Mouse (Mus musculus): ENCODE measurements around the gene Marveld1.

Gene Marveld1

DNA sequence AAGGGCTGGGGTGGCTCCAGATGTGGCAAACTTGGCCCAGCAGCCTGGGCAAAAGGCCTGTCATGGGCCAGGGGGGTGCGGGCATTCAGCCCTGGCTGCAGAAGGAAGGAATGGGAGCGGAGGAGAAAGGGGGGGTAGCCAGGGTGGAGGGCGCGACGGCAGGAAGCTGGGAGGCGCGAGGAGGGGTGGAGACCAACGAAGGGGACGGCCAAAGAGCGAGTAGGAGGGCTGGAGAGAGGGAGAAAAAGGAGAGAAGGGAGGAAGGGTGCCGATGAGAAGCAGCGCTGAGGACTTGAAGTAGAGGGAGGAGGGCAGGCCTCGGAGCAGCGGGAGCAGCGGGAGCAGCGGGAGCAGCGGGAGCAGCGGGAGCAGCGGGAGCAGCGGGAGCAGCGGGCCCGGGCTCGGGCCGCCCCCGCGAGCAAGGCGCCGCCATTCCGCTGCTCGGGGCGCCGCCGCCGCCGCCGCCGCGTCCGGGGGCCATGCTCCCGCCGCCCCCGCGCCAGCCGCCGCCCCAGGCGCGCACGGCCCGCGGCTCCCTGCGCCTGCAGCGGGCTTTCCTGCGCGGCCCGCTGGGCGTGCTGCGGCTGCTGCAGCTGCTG lies at the start of gene Marveld1:
TSS of gene Marveld1 (plus strand) at position 231 of the 599 bp plus-strand sequence.
- peak; percentile 34 to 60 for DNase-seq (ENCODE audit: low spot score in 2 of 2)

- DNase-seq (ENCODE audit: low spot score in 2 of 2), result no peak
These were observed 47.8 kb upstream of the Marveld1 start for GRCm38 (mm10) chr19:42099406-42099805.

- no peak for DNase-seq (ENCODE audit: low spot score in 2 of 2)
These were observed 42.5 kb upstream of the Marveld1 start for GRCm38 (mm10) chr19:42104681-42105080.

DNA sequence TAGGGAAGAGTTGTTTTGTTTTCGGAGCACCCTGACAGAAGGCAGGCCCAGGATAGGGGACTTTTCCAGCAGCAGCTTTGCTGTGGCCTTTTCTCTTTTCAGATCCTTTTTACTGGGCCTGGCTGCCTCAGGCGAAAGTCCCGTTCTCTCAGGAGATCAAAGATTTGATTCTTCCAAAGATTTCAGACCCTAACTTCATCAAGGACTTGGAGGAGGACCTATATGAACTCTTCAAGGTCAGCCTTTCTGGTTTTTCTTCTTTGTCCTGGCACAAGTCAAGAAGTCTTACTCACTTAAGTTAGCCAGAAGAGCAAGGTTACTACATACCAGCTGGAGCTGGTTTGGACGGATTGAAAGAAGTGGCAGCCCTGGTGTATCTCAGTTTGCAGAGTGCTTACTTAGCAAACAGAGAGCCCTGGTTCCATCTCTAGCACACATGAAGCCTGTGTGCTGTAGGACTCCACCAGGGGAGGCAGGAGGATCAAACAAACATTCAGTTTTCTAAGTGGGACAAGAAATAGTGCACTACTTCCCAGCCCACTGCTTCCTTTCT lies 31.3 kb upstream of the Marveld1 start:
- DNase-seq (ENCODE audit: low spot score in 2 of 2), result no peak

- DNase-seq (ENCODE audit: low spot score in 2 of 2), result no peak
These were observed 29.1 kb upstream of the Marveld1 start for GRCm38 (mm10) chr19:42118142-42118541.

DNA sequence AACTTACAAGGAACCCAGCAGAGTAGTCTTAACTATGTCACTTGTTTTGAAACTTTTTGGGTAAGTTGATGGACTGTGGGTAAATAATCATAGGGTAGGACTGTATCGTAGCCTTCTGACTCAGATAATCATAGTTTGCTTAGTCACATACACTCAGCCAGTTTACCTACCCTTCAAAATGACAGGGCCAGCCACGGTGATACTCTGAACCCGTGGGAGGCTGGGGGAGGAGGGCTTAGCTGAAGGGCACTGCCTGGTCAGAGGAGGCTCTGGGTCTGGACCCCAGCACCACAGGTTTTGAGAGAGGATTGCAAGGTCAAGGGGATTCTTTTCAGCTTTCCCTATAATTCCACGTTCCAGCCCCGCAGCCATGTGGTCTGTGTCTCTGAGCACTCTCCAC lies 28.6 kb upstream of the Marveld1 start:
- no peak for DNase-seq (ENCODE audit: low spot score in 2 of 2)

GRCm38 (mm10) chr19:42120451-42120850 lies 26.7 kb upstream of the Marveld1 start:
- DNase-seq (ENCODE audit: low spot score in 2 of 2), result no peak

DNA sequence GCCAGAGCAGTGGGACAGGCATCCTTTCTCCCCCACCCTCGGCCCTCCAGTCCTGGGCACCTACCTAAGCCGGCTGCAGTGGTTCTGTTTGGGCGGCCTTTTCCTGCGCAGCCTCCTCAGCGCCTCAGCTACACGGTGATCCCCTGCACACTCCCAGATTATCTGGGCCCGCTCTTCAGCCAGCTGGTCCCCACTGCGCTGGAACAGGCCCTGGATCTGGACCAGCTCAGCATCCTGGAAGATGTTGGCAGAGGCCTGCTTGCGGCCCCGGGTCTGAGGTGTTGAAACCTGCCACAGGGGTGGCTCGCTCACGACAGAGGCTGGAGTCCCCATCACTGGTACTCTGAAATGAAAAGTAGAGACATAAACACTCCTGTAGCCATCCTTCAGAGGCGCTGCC lies 22.5 kb upstream of the Marveld1 start:
- DNase-seq (ENCODE audit: low spot score in 2 of 2), result no peak

- no peak for DNase-seq (ENCODE audit: low spot score in 2 of 2)
These were observed 21.5 kb upstream of the Marveld1 start for GRCm38 (mm10) chr19:42125501-42126218.

DNA sequence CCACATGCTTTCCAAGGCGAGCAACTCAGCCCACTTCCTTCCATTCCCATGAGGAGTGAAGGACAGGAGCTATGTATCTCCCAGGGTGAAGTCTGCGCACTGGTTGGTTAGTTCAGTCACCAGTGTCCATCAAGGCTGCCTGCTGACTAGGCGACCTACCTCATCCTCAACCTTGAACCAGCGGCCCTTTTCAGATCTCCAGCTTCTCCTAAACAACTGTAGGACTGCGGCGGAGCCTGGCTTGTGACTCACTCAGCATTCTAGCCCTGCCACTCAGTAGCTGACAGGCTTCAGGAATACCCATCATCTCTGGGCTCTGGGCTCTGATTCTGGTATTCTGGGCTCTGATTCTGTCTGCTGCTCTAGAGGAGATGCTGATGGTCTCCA lies 21.0 kb upstream of the Marveld1 start:
- no peak for DNase-seq (ENCODE audit: low spot score in 2 of 2)

- DNase-seq (ENCODE audit: low spot score in 2 of 2), result no peak
These were observed 20.2 kb upstream of the Marveld1 start for GRCm38 (mm10) chr19:42127024-42127423.

GRCm38 (mm10) chr19:42128052-42128740 lies 19.0 kb upstream of the Marveld1 start:
- peak in 1 of 2 experiments; percentile 36 for DNase-seq (ENCODE audit: low spot score in 2 of 2)

DNA sequence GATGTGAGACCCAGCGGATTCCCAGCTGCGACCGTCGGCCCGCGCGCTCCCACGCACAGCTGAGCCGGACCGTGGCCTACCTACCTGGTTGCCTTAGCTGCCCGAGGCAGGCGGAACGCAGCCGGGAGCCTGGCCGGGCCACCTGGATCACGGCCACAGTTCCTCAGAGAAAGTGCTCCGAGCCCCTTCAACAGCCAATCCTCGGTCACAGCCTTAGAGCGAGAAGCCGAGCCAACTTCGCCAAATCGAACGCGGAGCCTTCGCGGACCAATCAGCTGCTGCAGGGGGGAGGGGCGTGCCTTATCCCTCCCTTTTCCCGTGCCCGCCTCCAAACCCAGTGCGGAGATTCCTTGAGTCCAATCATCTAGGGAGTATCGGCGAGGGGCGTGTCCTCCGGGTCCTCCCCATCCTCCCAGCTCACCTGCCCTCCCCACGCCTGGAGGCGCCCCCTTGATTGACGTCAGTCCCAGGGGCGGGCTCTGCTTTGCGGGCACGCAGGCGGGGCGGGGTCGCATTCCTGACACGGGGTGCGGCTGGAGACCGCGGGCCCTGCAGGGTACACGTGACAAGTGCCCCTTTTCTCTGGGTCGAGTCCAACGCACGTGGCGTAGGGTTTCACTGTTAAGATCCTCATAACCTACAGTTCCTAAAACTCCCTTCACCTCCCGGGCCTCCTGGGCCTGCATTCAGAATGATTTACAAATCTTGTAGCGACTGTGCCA lies 18.3 kb upstream of the Marveld1 start, which contains the start of gene Avpi1:
TSS of gene Avpi1 (minus strand) at position 273 of the 722 bp plus-strand sequence.
- DNase-seq (ENCODE audit: low spot score in 2 of 2), result peak; percentile 96 to 99

DNA sequence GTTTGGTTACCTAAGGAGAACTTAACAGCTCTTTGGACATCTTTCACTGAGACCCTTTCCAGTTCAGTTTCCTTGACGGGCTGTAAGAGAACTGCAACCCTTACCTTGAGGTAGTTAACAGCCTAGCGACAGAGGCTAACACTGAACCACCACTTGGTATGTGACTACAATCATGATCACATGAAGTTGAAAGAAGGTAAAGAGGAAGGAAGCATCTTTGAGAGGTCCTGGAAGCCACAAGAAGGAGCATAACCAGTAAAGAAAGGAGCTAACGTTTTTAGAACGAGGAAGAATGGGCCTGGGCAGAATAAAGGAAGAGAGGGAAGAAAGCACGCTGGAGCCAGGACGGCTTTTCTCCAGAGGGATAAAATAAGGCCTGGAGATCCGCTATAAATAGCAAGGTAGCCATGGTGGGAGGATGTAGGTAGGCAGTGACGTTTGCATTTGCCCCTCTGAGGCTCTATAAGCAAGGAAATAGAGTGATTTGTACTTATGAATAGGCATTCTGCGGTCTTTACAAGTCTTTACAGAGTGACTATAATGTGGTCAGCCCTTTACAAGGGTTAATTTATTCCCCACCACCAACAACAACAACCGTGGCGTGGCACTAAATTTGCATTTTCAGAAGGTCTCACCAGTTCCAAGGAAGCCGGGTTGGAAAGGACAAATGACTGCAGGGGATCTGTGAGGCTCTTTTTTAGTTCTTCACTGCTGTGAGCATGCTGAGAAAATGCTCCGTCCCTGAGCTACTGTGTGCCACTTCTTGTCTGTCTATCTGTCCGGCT lies 17.5 kb upstream of the Marveld1 start:
- DNase-seq (ENCODE audit: low spot score in 2 of 2), result peak in 1 of 2 experiments; percentile 52

DNA sequence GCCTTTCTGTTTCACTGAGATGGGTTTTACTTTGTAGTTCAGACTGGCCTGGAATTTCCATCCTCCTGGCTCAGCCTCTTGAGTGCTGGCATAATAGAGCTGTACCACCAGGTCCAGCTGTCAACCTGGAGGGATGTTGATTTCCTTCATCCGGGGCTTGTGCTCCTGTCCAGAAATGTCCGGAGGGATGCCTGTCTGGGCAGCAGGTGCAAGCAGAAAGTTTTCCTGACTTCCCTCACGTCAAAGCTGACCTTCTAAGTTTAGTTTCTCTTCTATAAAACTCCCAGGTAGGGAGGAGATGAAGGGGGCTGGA lies 16.9 kb upstream of the Marveld1 start:
- DNase-seq (ENCODE audit: low spot score in 2 of 2), result no peak

DNA sequence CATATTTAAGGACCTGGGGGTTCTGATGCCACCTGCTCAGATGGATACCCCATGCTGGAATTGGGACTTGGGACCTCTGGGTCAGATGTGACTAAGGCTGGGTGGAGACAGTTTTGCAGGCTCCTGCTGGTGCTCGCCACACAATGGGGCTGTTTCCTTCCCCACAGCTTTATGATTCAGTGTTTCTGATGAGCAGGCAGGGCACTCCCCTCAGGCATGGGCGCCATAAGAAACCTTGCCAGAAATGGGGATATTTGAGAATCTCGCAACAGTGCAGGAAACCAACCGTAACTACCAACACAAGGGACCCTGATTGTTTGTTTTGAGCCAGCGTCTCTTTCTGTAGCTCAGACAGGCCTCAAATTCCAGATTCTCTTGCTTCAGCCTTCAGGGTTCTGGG lies 16.1 kb upstream of the Marveld1 start:
- DNase-seq (ENCODE audit: low spot score in 2 of 2), result no peak

DNA sequence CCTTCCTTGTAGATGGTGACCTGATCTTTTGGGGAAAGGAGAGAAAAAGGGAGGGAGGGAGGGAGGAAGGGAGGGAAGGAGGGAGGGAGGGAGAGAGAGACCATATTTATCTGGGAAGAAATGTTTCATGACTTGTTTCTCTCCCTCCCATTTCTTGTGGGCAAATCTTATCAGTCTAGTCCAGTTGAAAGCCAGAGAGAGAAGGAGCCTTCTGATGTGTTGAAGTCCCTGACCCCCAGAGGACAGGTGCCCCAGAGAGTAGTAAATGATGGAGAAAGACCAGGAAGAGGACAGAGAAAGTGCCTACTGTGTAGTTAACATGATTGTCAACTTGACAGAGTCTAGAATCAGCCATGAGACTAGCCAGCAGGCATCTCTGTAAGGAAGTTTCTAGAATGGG lies 12.1 kb upstream of the Marveld1 start:
- no peak for DNase-seq (ENCODE audit: low spot score in 2 of 2)

DNA sequence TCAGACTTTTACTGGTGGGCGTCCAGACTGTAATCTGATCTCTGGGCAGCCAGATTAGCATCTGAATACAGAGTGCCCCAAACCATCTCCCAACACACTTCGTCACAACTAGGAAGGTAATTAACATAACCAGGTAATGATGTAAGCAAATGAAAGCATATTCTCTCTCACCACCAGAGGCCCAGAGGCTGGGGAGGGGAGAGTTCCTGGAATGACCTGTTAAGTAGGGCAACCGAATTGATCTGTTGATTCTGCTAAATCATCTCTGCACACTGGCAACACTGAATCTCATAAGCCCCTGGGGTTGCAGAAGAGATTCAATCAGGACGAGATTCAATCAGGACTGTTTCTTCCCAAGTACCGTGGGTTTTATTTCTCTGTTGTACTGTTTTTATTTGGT lies 11.1 kb upstream of the Marveld1 start:
- DNase-seq (ENCODE audit: low spot score in 2 of 2), result no peak

- no peak for DNase-seq (ENCODE audit: low spot score in 2 of 2)
These were observed 10.0 kb upstream of the Marveld1 start for GRCm38 (mm10) chr19:42137167-42137672.

DNA sequence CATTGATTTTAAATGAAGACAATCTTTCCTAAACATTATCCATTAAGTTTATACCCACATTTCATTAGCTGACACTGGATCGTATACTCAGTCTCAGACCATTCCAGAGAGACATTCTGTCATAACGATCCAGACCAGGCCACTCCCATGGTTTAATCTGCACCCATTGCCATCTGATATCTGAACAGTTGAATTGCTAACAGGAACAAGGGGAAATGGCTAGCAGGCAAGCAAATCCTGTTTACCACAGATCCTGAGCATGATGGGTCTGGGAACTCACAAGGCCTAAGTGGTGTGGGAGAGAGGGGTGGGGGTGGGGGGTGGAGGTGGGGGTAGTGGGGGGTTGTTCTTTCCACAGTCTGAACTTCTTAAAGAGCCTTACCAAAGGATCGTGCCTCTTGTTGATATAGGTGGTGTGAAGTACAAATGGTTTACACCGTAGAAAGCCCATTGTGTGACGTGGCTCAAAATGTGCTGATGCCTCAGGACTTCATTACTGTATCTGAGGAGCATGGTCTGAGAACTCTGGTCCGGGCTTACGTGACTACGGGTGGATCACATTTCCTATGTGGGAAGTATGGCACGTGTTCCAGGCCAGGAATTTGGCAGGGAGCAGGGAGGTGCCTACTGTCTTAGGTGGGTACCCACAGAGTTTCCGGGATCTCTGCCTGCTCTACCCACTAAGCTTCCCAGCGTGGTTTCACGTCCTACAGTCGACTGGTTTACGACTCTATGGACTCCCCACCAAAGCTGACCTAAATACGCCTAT lies 8.5 kb upstream of the Marveld1 start:
- no peak for DNase-seq (ENCODE audit: low spot score in 2 of 2)
